Mouse (Mus musculus) layer of hippocampus, adult 11-12 months (tissue): Measurements from ENCODE around the gene Gemin8.
A peak's percentile ranks its signal among the peaks of the same experiment; 100 is the strongest.

ENCODE experiments used
- DNase-seq: peaks from one replicate; pipeline ENCODE4 v3.0.0; 2022; ENCODE audit warnings: low spot score

The Gemin8 gene

GRCm38 (mm10) chrX:166169892-166170799, at the start of gene Gemin8:
Gene Gemin8, plus strand, starts transcription at chrX:166170454.
- peak; percentile 95 for DNase-seq

GRCm38 (mm10) chrX:166147158-166147846, 23.0 kb upstream of the Gemin8 start:
- peak; percentile 24 for DNase-seq

- DNase-seq = no peak
These were observed 7.5 kb upstream of the Gemin8 start for GRCm38 (mm10) chrX:166162773-166163172.

- peak; percentile 35 for DNase-seq
These were observed 2.9 kb upstream of the Gemin8 start for GRCm38 (mm10) chrX:166167307-166167706.

- DNase-seq = no peak
These were observed 2.3 kb upstream of the Gemin8 start for GRCm38 (mm10) chrX:166167923-166168322.

- DNase-seq = no peak
These were observed 815 bp downstream of the Gemin8 start for GRCm38 (mm10) chrX:166170800-166171738.

GRCm38 (mm10) chrX:166172041-166172440, 1.8 kb downstream of the Gemin8 start:
- no peak for DNase-seq

- no peak for DNase-seq
These were observed 2.4 kb downstream of the Gemin8 start for GRCm38 (mm10) chrX:166172661-166173060.

- DNase-seq = peak; percentile 56
These were observed 3.5 kb downstream of the Gemin8 start for GRCm38 (mm10) chrX:166173796-166174195.

GRCm38 (mm10) chrX:166177929-166178328, 7.7 kb downstream of the Gemin8 start:
- no peak for DNase-seq

- no peak for DNase-seq
These were observed 12.8 kb downstream of the Gemin8 start for GRCm38 (mm10) chrX:166183094-166183493.

GRCm38 (mm10) chrX:166185327-166185913, 15.2 kb downstream of the Gemin8 start:
- DNase-seq = no peak

GRCm38 (mm10) chrX:166187803-166188202, 17.5 kb downstream of the Gemin8 start:
- DNase-seq = no peak

- DNase-seq = no peak
These were observed 26.1 kb downstream of the Gemin8 start for GRCm38 (mm10) chrX:166196327-166196726.

GRCm38 (mm10) chrX:166198266-166198665, 28.0 kb downstream of the Gemin8 start:
- no peak for DNase-seq

GRCm38 (mm10) chrX:166199812-166200211, 29.6 kb downstream of the Gemin8 start:
- DNase-seq = no peak

GRCm38 (mm10) chrX:166214576-166214975, 44.3 kb downstream of the Gemin8 start:
- DNase-seq = no peak

- no peak for DNase-seq
These were observed 46.0 kb downstream of the Gemin8 start for GRCm38 (mm10) chrX:166216248-166216647.

- peak; percentile 52 for DNase-seq
These were observed 46.5 kb downstream of the Gemin8 start for GRCm38 (mm10) chrX:166216720-166217119.

GRCm38 (mm10) chrX:166219331-166219730, 49.1 kb downstream of the Gemin8 start:
- no peak for DNase-seq

GRCm38 (mm10) chrX:166226856-166227255, 56.6 kb downstream of the Gemin8 start:
- DNase-seq = no peak

- DNase-seq = no peak
These were observed 59.5 kb downstream of the Gemin8 start for GRCm38 (mm10) chrX:166229750-166230149.
